Mouse (Mus musculus): ENCODE results near the gene St6galnac6.

GRCm38 (mm10) chr2:32568149-32568548 is 31.4 kb upstream of the St6galnac6 start:
- TF ChIP-seq CTCF (IDR thresholded peaks at IDR 0.05; ENCODE audit: insufficient read depth, low read depth, low read length) (no peak), POLR2A (IDR thresholded peaks at IDR 0.05; ENCODE audit: insufficient read depth, low read depth, low read length) (no peak)
